Mouse (Mus musculus) midbrain, postnatal 0 days (tissue): ENCODE measurements around the gene Sirpa. TPM values are rescaled to one million over a fixed set of nuclear protein-coding genes. Genes with fewer than 3 reads are reported as not detected.

ENCODE experiments used
- ATAC-seq: fragments of 200-750 bp; cut with Nextera tagmentation; 2 replicates; pipeline ENCODE4 v1.8.0; 2017; ENCODE audit warnings: moderate number of reproducible peaks, mild to moderate bottlenecking, moderate TSS enrichment, moderate library complexity; ENCODE audit not compliant: low FRiP score
- DNase-seq: peaks from one replicate; pipeline ENCODE4 v3.0.0-alpha.2; 2015; ENCODE audit warnings: low spot score
- H3K27ac ChIP-seq: fragments of 300-500 bp; sonication (generic); 2 replicates; pipeline ENCODE4 v1.5.1; 2014; ENCODE audit warnings: low read depth, mild to moderate bottlenecking, low read length, mixed read lengths
- H3K27me3 ChIP-seq: fragments of 300-500 bp; sonication (generic); 2 replicates; pipeline ENCODE4 v1.6.1; 2014; ENCODE audit warnings: low read length, control low read depth, mixed read lengths; ENCODE audit not compliant: insufficient read depth
- H3K36me3 ChIP-seq: fragments of 300-500 bp; sonication (generic); 2 replicates; pipeline ENCODE4 v1.6.1; 2014; ENCODE audit warnings: low read length, control low read depth, mixed read lengths; ENCODE audit not compliant: insufficient read depth
- H3K4me1 ChIP-seq: fragments of 300-500 bp; sonication (generic); 2 replicates; pipeline ENCODE4 v1.6.1; 2014; ENCODE audit warnings: mild to moderate bottlenecking, control low read depth, antibody characterized with exemption, low read length, mixed read lengths; ENCODE audit not compliant: insufficient read depth
- H3K4me2 ChIP-seq: fragments of 300-500 bp; sonication (generic); 2 replicates; pipeline ENCODE4 v1.6.1; 2014; ENCODE audit warnings: low read depth, mild to moderate bottlenecking, low read length, mixed read lengths; ENCODE audit not compliant: poor library complexity, severe bottlenecking
- H3K4me3 ChIP-seq: fragments of 300-500 bp; sonication (generic); 2 replicates; pipeline ENCODE4 v1.5.1; 2014; ENCODE audit warnings: low read depth, mild to moderate bottlenecking, low read length, moderate library complexity
- H3K9ac ChIP-seq: fragments of 300-500 bp; sonication (generic); replicated peaks from 2 replicates; pipeline ENCODE4 v1.6.1; 2014; ENCODE audit warnings: mild to moderate bottlenecking, low read length, moderate library complexity, mixed read lengths; ENCODE audit not compliant: poor library complexity, severe bottlenecking
- H3K9me3 ChIP-seq: fragments of 300-500 bp; sonication (generic); 2 replicates; pipeline ENCODE4 v1.6.1; 2016; ENCODE audit warnings: low read length, control low read depth
- CTCF ChIP-seq: IDR thresholded peaks from 2 replicates; pipeline ENCODE4 v1.5.1; 2016; ENCODE audit warnings: antibody characterized with exemption, mild to moderate bottlenecking
- WGBS: fragments of 180-500 bp; shearing (Covaris S2); extraction: QIAGEN DNeasy Blood & Tissue Kit; methylation state at CpG from one replicate; pipeline ENCODE4 v1.1.7; 2014; 5-methylcytosine and 5-hydroxymethylcytosine counted together
- polyA plus RNA-seq: library from polyadenylated mRNA; unstranded; fragments of >200 nt; fragmentation: Nextera tagmentation; extraction: Ambion mirVana; gene quantifications from 2 replicates; pipeline ENCODE4 v1.2.1, GENCODE M21; 2015
- total RNA-seq: library from RNA; depleted of rRNA; stranded (reverse); fragments of >200 nt; gene quantifications from 2 replicates; pipeline ENCODE4 v1.2.3, GENCODE M21; 2014; rRNA removed

Gene Sirpa
- total and polyA plus RNA-seq, 2 experiments from 2014 or later, result 55.7 to 109 TPM

GRCm38 (mm10) chr2:129674935-129675634 is 82.5 kb downstream of the Sirpa start:
- Histone ChIP-seq H3K4me3 (no peak overlapping the region), H3K36me3 (no peaks in the 10 kb centered on the region), H3K4me2 (no peak overlapping the region), H3K27ac (no peak overlapping the region), H3K9me3 (no peaks in the 10 kb centered on the region), H3K4me1 (peaks cover 4% of the 10 kb centered on the region; the same call in 1 of the 2 replicates), H3K27me3 (0 out of 2 replicates have a peak, but pooled peaks cover 2% of the 10 kb centered on the region), H3K9ac (no peak overlapping the region)
- DNase-seq (peak; percentile 81), ATAC-seq (peak; percentile 39; the same call in 1 of the 2 replicates)
- WGBS, result 33% methylated on average over 13 of the region's 13 CpGs
- peak; percentile 89 for TF ChIP-seq CTCF

DNA sequence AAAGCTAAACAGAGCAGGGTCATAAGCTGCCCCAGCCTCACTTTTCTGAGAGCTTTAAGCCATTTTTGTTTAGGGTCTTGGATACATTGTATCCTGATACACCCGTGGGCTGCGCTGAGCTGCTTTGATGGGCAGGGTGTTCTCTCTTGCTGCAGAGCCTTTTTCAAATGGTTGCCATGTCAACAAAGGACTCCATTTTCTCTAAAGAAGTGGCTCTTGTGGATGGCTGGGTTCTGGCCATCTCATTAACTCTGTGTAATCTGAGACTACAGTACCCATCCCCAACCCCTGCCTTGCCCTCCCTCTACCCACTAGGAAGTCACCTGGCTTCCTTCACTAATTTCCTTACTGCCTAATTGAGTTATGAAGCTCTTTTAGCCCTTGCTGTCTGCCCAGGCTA is 85.0 kb downstream of the Sirpa start:
- Histone ChIP-seq H3K4me2 (no peak overlapping the region), H3K4me3 (no peak overlapping the region), H3K27ac (0 out of 2 replicates have a peak overlapping the region, but pooled peaks have one; percentile 4), H3K27me3 (0 out of 2 replicates have a peak, but pooled peaks cover 2% of the 10 kb centered on the region), H3K36me3 (no peaks in the 10 kb centered on the region), H3K9ac (no peak overlapping the region), H3K9me3 (no peaks in the 10 kb centered on the region), H3K4me1 (peaks cover 4% of the 10 kb centered on the region; the same call in 1 of the 2 replicates)
- TF ChIP-seq CTCF, result no peak
- peak; percentile 45 for DNase-seq
- peak; percentile 71; the same call in 1 of the 2 replicates for ATAC-seq
- 10% methylated on average over 2 of the region's 2 CpGs for WGBS

DNA sequence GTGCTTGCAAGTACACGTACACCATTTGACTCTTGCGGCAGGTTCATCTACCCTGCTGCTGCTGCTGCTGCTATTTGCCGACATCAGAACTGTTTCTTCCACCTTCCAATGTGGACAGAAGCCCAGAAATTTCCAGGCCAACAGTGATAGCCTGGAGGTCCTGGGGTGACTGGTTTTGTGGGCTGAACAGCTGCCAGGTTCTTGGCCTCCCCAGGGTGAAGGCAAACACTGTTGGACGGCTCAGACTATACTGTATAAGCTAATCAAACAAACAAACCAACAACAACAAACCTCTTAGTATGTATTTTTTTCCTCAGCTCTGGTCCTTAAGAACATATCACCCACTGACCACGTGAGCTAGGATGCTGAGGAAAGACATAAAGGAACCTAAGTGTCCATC is 86.4 kb downstream of the Sirpa start:
- Histone ChIP-seq H3K27ac (no peak overlapping the region), H3K4me3 (no peak overlapping the region), H3K36me3 (no peaks in the 10 kb centered on the region), H3K4me1 (peaks cover 4% of the 10 kb centered on the region; the same call in 1 of the 2 replicates), H3K9me3 (no peaks in the 10 kb centered on the region), H3K9ac (no peak overlapping the region), H3K4me2 (no peak overlapping the region), H3K27me3 (0 out of 2 replicates have a peak, but pooled peaks cover 2% of the 10 kb centered on the region)
- WGBS, result 79% methylated on average over 5 of the region's 5 CpGs
- no peak for TF ChIP-seq CTCF
- no peak for DNase-seq
- ATAC-seq, result no peak

GRCm38 (mm10) chr2:129680236-129680635 is 87.6 kb downstream of the Sirpa start:
- Histone ChIP-seq H3K27ac (no peak overlapping the region), H3K4me3 (no peak overlapping the region), H3K4me1 (peaks cover 4% of the 10 kb centered on the region; the same call in 1 of the 2 replicates), H3K9me3 (no peaks in the 10 kb centered on the region), H3K27me3 (0 out of 2 replicates have a peak, but pooled peaks cover 2% of the 10 kb centered on the region), H3K9ac (no peak overlapping the region), H3K4me2 (no peak overlapping the region), H3K36me3 (no peaks in the 10 kb centered on the region)
- no peak for ATAC-seq
- DNase-seq, result no peak
- WGBS, result 85% methylated on average over 3 of the region's 3 CpGs
- TF ChIP-seq CTCF, result no peak

Other genes starting within 250 kb of the Sirpa start
- gene Il1b, start 221.7 kb upstream of the Sirpa start, total RNA-seq, result not detected in 2 replicates
- gene Il1b, start 221.7 kb upstream of the Sirpa start, polyA plus RNA-seq, result 0.33 TPM in 1 of 2 replicates, not detected in the other
- gene F830045P16Rik, start 56.2 kb upstream of the Sirpa start, total RNA-seq, result 0.16 TPM in 1 of 2 replicates, not detected in the other
- gene F830045P16Rik, start 56.2 kb upstream of the Sirpa start, polyA plus RNA-seq, result not detected in 2 replicates
- 7.2 and 7.6 TPM in 2 replicates for gene Pdyn, start 107.0 kb downstream of the Sirpa start, total RNA-seq
- gene Pdyn, start 107.0 kb downstream of the Sirpa start, polyA plus RNA-seq, result 22.2 and 24.7 TPM in 2 replicates
- 16.1 and 19.1 TPM in 2 replicates for gene Stk35, start 207.7 kb downstream of the Sirpa start, total RNA-seq
- gene Stk35, start 207.7 kb downstream of the Sirpa start, polyA plus RNA-seq, result 4.7 and 5.6 TPM in 2 replicates